Comparison of ENCODE assay signal across 10 mouse cellular contexts in the genomic region with DNA sequence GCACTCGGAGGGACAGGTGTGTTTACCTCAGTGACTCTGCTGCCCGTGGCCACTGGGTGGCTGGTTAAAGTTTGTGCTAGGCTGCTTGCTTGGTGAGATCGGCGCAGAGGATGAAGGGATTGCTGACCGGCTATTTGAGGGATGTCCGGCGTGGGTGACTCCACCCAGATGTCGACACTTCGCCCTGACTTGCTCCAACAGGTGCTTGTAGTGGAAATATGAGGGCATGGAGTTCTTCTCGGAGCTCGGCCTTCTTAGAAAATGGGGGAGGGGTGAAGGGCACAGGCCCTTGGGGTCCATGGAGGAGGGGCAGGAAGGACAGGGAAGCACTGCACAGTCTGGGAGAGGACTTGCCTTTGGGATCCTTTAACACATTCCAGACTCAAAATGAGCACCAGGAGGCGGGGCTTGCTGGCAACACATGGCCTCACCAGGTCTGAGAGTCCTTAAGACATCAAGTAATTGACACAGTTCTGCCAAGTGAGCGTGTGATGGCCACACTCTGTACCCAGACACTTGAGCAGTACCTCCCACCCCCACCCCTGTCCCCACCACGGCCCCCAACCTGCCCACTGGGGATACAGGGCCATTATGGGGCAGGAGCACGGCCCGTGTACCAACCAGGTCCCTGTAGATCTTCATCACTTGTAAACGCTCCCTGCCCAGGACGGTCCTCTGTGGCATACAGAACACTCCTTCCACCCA.
DNase-seq lines count a peak whose midpoint lies in the region; ATAC-seq and TF ChIP-seq lines count a peak whose summit lies in the region.
"Had no signal": no experiment of that assay in that cellular context is flagged by ENCODE, and none has a peak within 500 bp of the region (broad histone marks: within the 10 kb centered on the region; RNA-seq: fewer than 3 reads in every experiment).

No protein-coding gene starts in this region.

- H3K4me1 ChIP-seq in heart, embryonic 10.5 days: peaks cover 48% of the 10 kb centered on the region
- H3K4me1 ChIP-seq in bone marrow, adult 2 months (ENCODE audit: control insufficient read depth, insufficient read depth, low read length): peaks cover 2% of the 10 kb centered on the region; the same call in 1 of the 2 replicates
- H3K4me1 ChIP-seq in kidney, embryonic 14.5 days (ENCODE audit: control insufficient read depth, insufficient read depth, low read length): peaks cover 10% of the 10 kb centered on the region; the same call in 1 of the 2 replicates
- peaks cover 56% of the 10 kb centered on the region for H3K4me1 ChIP-seq in lung, embryonic 16.5 days (replicated peaks; ENCODE audit: control insufficient read depth, insufficient read depth, low read length)

- no peak overlapping the region for H3K9ac ChIP-seq in kidney, embryonic 14.5 days (ENCODE audit: low read depth, low read length)
- H3K9ac ChIP-seq in lung, embryonic 16.5 days (ENCODE audit: low read length): peak overlapping the region; percentile 31; the same call in 1 of the 2 replicates

- no peaks in the 10 kb centered on the region for H3K27me3 ChIP-seq in heart, embryonic 10.5 days (ENCODE audit: insufficient read depth, poor library complexity, severe bottlenecking)
- no peaks in the 10 kb centered on the region for H3K27me3 ChIP-seq in kidney, embryonic 14.5 days (ENCODE audit: control insufficient read depth, insufficient read depth, low read length)
- no peaks in the 10 kb centered on the region for H3K27me3 ChIP-seq in lung, embryonic 16.5 days (ENCODE audit: control insufficient read depth, insufficient read depth, low read depth, low read length)

- peak; percentile 21; the same call in 1 of the 2 replicates for ATAC-seq in kidney, embryonic 14.5 days (ENCODE audit: low FRiP score, low TSS enrichment)
- ATAC-seq in lung, embryonic 16.5 days (ENCODE audit: low read depth): peak; percentile 81

- H3K27ac ChIP-seq in heart, embryonic 10.5 days: peak overlapping the region; percentile 81
- peak overlapping the region; percentile 3; the same call in 1 of the 2 replicates for H3K27ac ChIP-seq in bone marrow, adult 2 months (ENCODE audit: control insufficient read depth, insufficient read depth, low read depth, low read length, poor library complexity)
- H3K27ac ChIP-seq in kidney, embryonic 14.5 days (ENCODE audit: low read depth, low read length): no peak overlapping the region
- peak overlapping the region; percentile 88 for H3K27ac ChIP-seq in lung, embryonic 16.5 days (ENCODE audit: low read length)

- no peak for DNase-seq in heart, embryonic 10.5 days (ENCODE audit: low spot score)
- DNase-seq in heart, adult 9 months (ENCODE audit: low spot score in 2 of 2): no peak
- DNase-seq in layer of hippocampus, adult 8-10 months (ENCODE audit: low spot score in 2 of 2): no peak
- DNase-seq in natural killer cell, adult 2 months (ENCODE audit: low spot score in 2 of 2): no peak
- no peak for DNase-seq in cerebellum, adult 18-20 months
- DNase-seq: right cerebral cortex, postnatal 4 days had no signal

- no peaks in the 10 kb centered on the region for H3K36me3 ChIP-seq in heart, embryonic 10.5 days
- H3K36me3 ChIP-seq in kidney, embryonic 14.5 days (ENCODE audit: control insufficient read depth, insufficient read depth, low read length): no peaks in the 10 kb centered on the region
- H3K36me3 ChIP-seq in lung, embryonic 16.5 days (ENCODE audit: control insufficient read depth, insufficient read depth, low read length): no peaks in the 10 kb centered on the region
- H3K36me3 ChIP-seq: hindbrain, embryonic 10.5 days had no signal

- no peak for TF ChIP-seq POLR2A in bone marrow, adult 2 months (IDR thresholded peaks at IDR 0.05; ENCODE audit: borderline replicate concordance, control insufficient read depth, low read depth, low read length)

- 54% methylated on average over 18 of the region's 18 CpGs for WGBS in heart, embryonic 10.5 days
- 72% methylated on average over 18 of the region's 18 CpGs for WGBS in bone marrow, adult 2 months
- WGBS in kidney, embryonic 14.5 days: 57% methylated on average over 18 of the region's 18 CpGs
- WGBS in lung, embryonic 16.5 days: 44% methylated on average over 18 of the region's 18 CpGs

- H3K4me2 ChIP-seq in kidney, embryonic 14.5 days (replicated peaks; ENCODE audit: low read depth, low read length): no peak overlapping the region
- no peak overlapping the region for H3K4me2 ChIP-seq in lung, embryonic 16.5 days (ENCODE audit: low read depth, low read length)

- TF ChIP-seq CTCF in bone marrow, adult 2 months (IDR thresholded peaks at IDR 0.05; ENCODE audit: control insufficient read depth, insufficient read depth, low read length): no peak

- no peaks in the 10 kb centered on the region for H3K9me3 ChIP-seq in heart, embryonic 10.5 days
- H3K9me3 ChIP-seq in kidney, embryonic 14.5 days (ENCODE audit: control insufficient read depth, low read length): no peaks in the 10 kb centered on the region
- H3K9me3 ChIP-seq in lung, embryonic 16.5 days (ENCODE audit: control insufficient read depth, low read length): no peaks in the 10 kb centered on the region
- H3K9me3 ChIP-seq: hindbrain, embryonic 10.5 days had no signal

- H3K4me3 ChIP-seq in heart, embryonic 10.5 days: no peak overlapping the region
- H3K4me3 ChIP-seq in bone marrow, adult 2 months (replicated peaks; ENCODE audit: control insufficient read depth, low read depth, low read length): no peak overlapping the region
- H3K4me3 ChIP-seq in kidney, embryonic 14.5 days (ENCODE audit: low read length): no peak overlapping the region
- H3K4me3 ChIP-seq in lung, embryonic 16.5 days (ENCODE audit: low read length): no peak overlapping the region
- H3K4me3 ChIP-seq: hindbrain, embryonic 10.5 days had no signal
